Mouse (Mus musculus): ENCODE data around the gene Ncln.
"Not testable (repeated sequence)": the region's sequence is repeated elsewhere in the genome, so short reads cannot be mapped to it uniquely, and the experiment has no call there.

Ncln gene

GRCm38 (mm10) chr10:81452947-81453288, 43.3 kb downstream of the Ncln start:
- Histone ChIP-seq H3K36me3 (ENCODE audit: control insufficient read depth, insufficient read depth, low read length, poor library complexity, severe bottlenecking) (no peaks in the 10 kb centered on the region), H3K27me3 (ENCODE audit: control insufficient read depth, insufficient read depth, low read length, poor library complexity, severe bottlenecking) (no peaks in the 10 kb centered on the region; the same call in 1 of the 2 replicates)
- DNase-seq (ENCODE audit: low read depth, low spot score), result no peak

GRCm38 (mm10) chr10:81452237-81452946, 43.8 kb downstream of the Ncln start:
- no peaks in the 10 kb centered on the region for H3K36me3 ChIP-seq (ENCODE audit: control insufficient read depth, insufficient read depth, low read length, poor library complexity, severe bottlenecking)
- no peak for DNase-seq (ENCODE audit: low read depth, low spot score)
- no peaks in the 10 kb centered on the region; the same call in 1 of the 2 replicates for H3K27me3 ChIP-seq (ENCODE audit: control insufficient read depth, insufficient read depth, low read length, poor library complexity, severe bottlenecking)

- H3K36me3 ChIP-seq (ENCODE audit: control insufficient read depth, insufficient read depth, low read length, poor library complexity, severe bottlenecking), result no peaks in the 10 kb centered on the region
Observed at GRCm38 (mm10) chr10:81451365-81451745, 44.8 kb downstream of the Ncln start.

GRCm38 (mm10) chr10:81450641-81451364, 45.4 kb downstream of the Ncln start:
- Histone ChIP-seq H3K36me3 (ENCODE audit: control insufficient read depth, insufficient read depth, low read length, poor library complexity, severe bottlenecking) (no peaks in the 10 kb centered on the region), H3K27me3 (ENCODE audit: control insufficient read depth, insufficient read depth, low read length, poor library complexity, severe bottlenecking) (no peaks in the 10 kb centered on the region; the same call in 1 of the 2 replicates)
- DNase-seq (ENCODE audit: low read depth, low spot score), result no peak

More at GRCm38 (mm10) chr10:81451365-81451745, 44.8 kb downstream of the Ncln start:
- no peaks in the 10 kb centered on the region; the same call in 1 of the 2 replicates for H3K27me3 ChIP-seq (ENCODE audit: control insufficient read depth, insufficient read depth, low read length, poor library complexity, severe bottlenecking)
- DNase-seq (ENCODE audit: low read depth, low spot score), result no peak

GRCm38 (mm10) chr10:81450140-81450539, 46.1 kb downstream of the Ncln start:
- Histone ChIP-seq H3K36me3 (ENCODE audit: control insufficient read depth, insufficient read depth, low read length, poor library complexity, severe bottlenecking) (no peaks in the 10 kb centered on the region), H3K27me3 (ENCODE audit: control insufficient read depth, insufficient read depth, low read length, poor library complexity, severe bottlenecking) (no peaks in the 10 kb centered on the region; the same call in 1 of the 2 replicates)
- DNase-seq (ENCODE audit: low read depth, low spot score), result peak; percentile 94

GRCm38 (mm10) chr10:81445516-81445915, 50.7 kb downstream of the Ncln start:
- H3K27me3 ChIP-seq (ENCODE audit: control insufficient read depth, insufficient read depth, low read length, poor library complexity, severe bottlenecking); H3K36me3 ChIP-seq (ENCODE audit: control insufficient read depth, insufficient read depth, low read length, poor library complexity, severe bottlenecking): not testable (repeated sequence)
- DNase-seq (ENCODE audit: low read depth, low spot score), result peak; percentile 29

GRCm38 (mm10) chr10:81441019-81441418, 55.2 kb downstream of the Ncln start:
- Histone ChIP-seq H3K36me3 (ENCODE audit: control insufficient read depth, insufficient read depth, low read length, poor library complexity, severe bottlenecking) (no peaks in the 10 kb centered on the region), H3K27me3 (ENCODE audit: control insufficient read depth, insufficient read depth, low read length, poor library complexity, severe bottlenecking) (no peaks in the 10 kb centered on the region)
- peak; percentile 63 for DNase-seq (ENCODE audit: low read depth, low spot score)
